Mouse (Mus musculus) spleen, adult 2 months (tissue): ENCODE measurements around the gene Klf12. TPM values are rescaled to one million over a fixed set of nuclear protein-coding genes. Genes with fewer than 3 reads are reported as not detected.

ENCODE experiments used
- DNase-seq, 2 experiments: peaks; one replicate each; pipeline versions ENCODE4 v3.0.0 to v3.0.0-alpha.2; 2012 to 2021; ENCODE audit warnings: low spot score in 2 of 2, low read depth in 1 of 2
- H3K27ac ChIP-seq: fragments of 200-500 bp; 2 replicates; pipeline ENCODE4 v1.5.1; 2012; ENCODE audit warnings: low read length, inconsistent platforms; ENCODE audit not compliant: insufficient read depth
- H3K27me3 ChIP-seq: fragments of 200-500 bp; 2 replicates; pipeline ENCODE4 v1.6.1; 2012; ENCODE audit warnings: mild to moderate bottlenecking, moderate library complexity, low read length, inconsistent platforms; ENCODE audit not compliant: control insufficient read depth, insufficient read depth
- H3K36me3 ChIP-seq: fragments of 200-500 bp; 2 replicates; pipeline ENCODE4 v1.6.1; 2012; ENCODE audit warnings: mild to moderate bottlenecking, low read length, inconsistent platforms; ENCODE audit not compliant: control insufficient read depth, insufficient read depth
- H3K4me1 ChIP-seq: fragments of 200-500 bp; 2 replicates; pipeline ENCODE4 v1.6.1; 2011; ENCODE audit warnings: inconsistent platforms; ENCODE audit not compliant: control insufficient read depth, insufficient read depth, insufficient read length
- H3K4me3 ChIP-seq: fragments of 200-500 bp; 2 replicates; pipeline ENCODE4 v1.5.1; 2011; ENCODE audit warnings: mild to moderate bottlenecking, inconsistent platforms; ENCODE audit not compliant: insufficient read depth, insufficient read length; ENCODE audit errors: extremely low read depth
- CTCF ChIP-seq: fragments of 200-500 bp; IDR thresholded peaks from 2 replicates; pipeline ENCODE4 v1.5.1; 2011; ENCODE audit warnings: mild to moderate bottlenecking, inconsistent platforms; ENCODE audit not compliant: insufficient read depth, insufficient read length, insufficient replicate concordance; ENCODE audit errors: extremely low read depth
- POLR2A ChIP-seq: fragments of 200-500 bp; IDR thresholded peaks from 2 replicates; pipeline ENCODE4 v1.6.1; 2011; ENCODE audit warnings: low read depth, low read length, inconsistent platforms
- WGBS: fragments of 180-500 bp; shearing (Covaris S2); methylation state at CpG from one replicate; pipeline ENCODE4 v1.1.7; 2018; 5-methylcytosine and 5-hydroxymethylcytosine counted together
- polyA plus RNA-seq: library from polyadenylated mRNA; depleted of rRNA; stranded (reverse); fragments of >200 nt; gene quantifications from 2 replicates; pipeline ENCODE4 v1.2.3, GENCODE M21; 2012

Klf12 gene
- polyA plus RNA-seq, 1 experiment: 2.5 TPM

- Histone ChIP-seq H3K4me3 (no peak overlapping the region), H3K27me3 (no peaks in the 10 kb centered on the region), H3K36me3 (no peaks in the 10 kb centered on the region), H3K4me1 (no peaks in the 10 kb centered on the region), H3K27ac (no peak overlapping the region)
- TF ChIP-seq CTCF: no peak
- no peak for DNase-seq
- WGBS: 88% methylated on average over 1 of the region's 1 CpGs
Observed at GRCm38 (mm10) chr14:100300905-100301304, 16.4 kb upstream of the Klf12 start.

- TF ChIP-seq CTCF (no peak), POLR2A (no peak)
- H3K27ac ChIP-seq: no peak overlapping the region
Observed at GRCm38 (mm10) chr14:100298892-100299291, 14.4 kb upstream of the Klf12 start.

GRCm38 (mm10) chr14:100286586-100287241 lies 2.2 kb upstream of the Klf12 start:
- Histone ChIP-seq H3K4me1 (peaks cover 6% of the 10 kb centered on the region), H3K4me3 (no peak overlapping the region; the same call in 1 of the 2 replicates), H3K27me3 (peaks cover 20% of the 10 kb centered on the region), H3K36me3 (no peaks in the 10 kb centered on the region), H3K27ac (no peak overlapping the region)
- TF ChIP-seq POLR2A (no peak), CTCF (no peak)
- 12% methylated on average over 19 of the region's 19 CpGs for WGBS
- no peak for DNase-seq

More at GRCm38 (mm10) chr14:100298892-100299291, 14.4 kb upstream of the Klf12 start:
- Histone ChIP-seq H3K4me1 (no peaks in the 10 kb centered on the region), H3K27me3 (no peaks in the 10 kb centered on the region), H3K36me3 (no peaks in the 10 kb centered on the region), H3K4me3 (no peak overlapping the region)
- DNase-seq: no peak
- WGBS: 87% methylated on average over 6 of the region's 6 CpGs

- Histone ChIP-seq H3K27ac (no peak overlapping the region), H3K4me1 (peaks cover 6% of the 10 kb centered on the region), H3K36me3 (no peaks in the 10 kb centered on the region), H3K27me3 (peaks cover 20% of the 10 kb centered on the region), H3K4me3 (peak overlapping the region; percentile 64)
- TF ChIP-seq CTCF (no peak), POLR2A (no peak)
- WGBS: 2% methylated on average over 60 of the region's 60 CpGs
- DNase-seq: peak in 1 of 2 experiments; percentile 23
Observed at GRCm38 (mm10) chr14:100285656-100286585, 1.4 kb upstream of the Klf12 start.

GRCm38 (mm10) chr14:100284861-100285655 lies 579 bp upstream of the Klf12 start:
- no peak overlapping the region for H3K27ac ChIP-seq
- under 1% methylated on average over 48 of the region's 48 CpGs for WGBS
- H3K4me1 ChIP-seq: peaks cover 6% of the 10 kb centered on the region
- H3K36me3 ChIP-seq: no peaks in the 10 kb centered on the region
- TF ChIP-seq CTCF (no peak), POLR2A (no peak)
- peak overlapping the region; percentile 64 for H3K4me3 ChIP-seq
- DNase-seq: peak; percentile 50 to 56
- H3K27me3 ChIP-seq: peaks cover 20% of the 10 kb centered on the region

- peaks cover 6% of the 10 kb centered on the region for H3K4me1 ChIP-seq
- no peak for DNase-seq
- 5% methylated on average over 27 of the region's 27 CpGs for WGBS
- no peaks in the 10 kb centered on the region for H3K36me3 ChIP-seq
- no peak for TF ChIP-seq POLR2A
- TF ChIP-seq CTCF: no peak
- no peak overlapping the region for H3K27ac ChIP-seq
- peak overlapping the region; percentile 64 for H3K4me3 ChIP-seq
- peaks cover 20% of the 10 kb centered on the region for H3K27me3 ChIP-seq
Observed at GRCm38 (mm10) chr14:100283411-100284118, 914 bp downstream of the Klf12 start.
